Mouse (Mus musculus) cortical plate, adult 2 months (tissue): ENCODE results near the gene Eno1. TPM values are rescaled to one million over a fixed set of nuclear protein-coding genes. Genes with fewer than 3 reads are reported as not detected.
A peak's percentile ranks its signal among the peaks of the same experiment; 100 is the strongest.

Experiments
- H3K27ac ChIP-seq: fragments of 200-500 bp; 2 replicates; pipeline ENCODE4 v1.5.1; 2012; ENCODE audit warnings: low read length, control low read depth, inconsistent platforms; ENCODE audit not compliant: insufficient read depth
- H3K4me1 ChIP-seq: fragments of 200-500 bp; 2 replicates; pipeline ENCODE4 v1.6.1; 2011; ENCODE audit warnings: low read length; ENCODE audit not compliant: control insufficient read depth, insufficient read depth
- H3K4me3 ChIP-seq: fragments of 200-500 bp; 2 replicates; pipeline ENCODE4 v1.5.1; 2011; ENCODE audit warnings: mild to moderate bottlenecking, low read length, control low read depth; ENCODE audit not compliant: insufficient read depth
- CTCF ChIP-seq: fragments of 200-500 bp; IDR thresholded peaks from 2 replicates; pipeline ENCODE4 v1.5.1; 2011; ENCODE audit warnings: mild to moderate bottlenecking, control low read depth, low read length; ENCODE audit not compliant: insufficient read depth; ENCODE audit errors: extremely low read depth
- POLR2A ChIP-seq: fragments of 200-500 bp; IDR thresholded peaks from 2 replicates; pipeline ENCODE4 v1.6.1; 2011; ENCODE audit warnings: mild to moderate bottlenecking, low read length, control low read depth; ENCODE audit not compliant: insufficient read depth; ENCODE audit errors: extremely low read depth
- polyA plus RNA-seq: library from polyadenylated mRNA; depleted of rRNA; stranded (reverse); fragments of >200 nt; gene quantifications from 2 replicates; pipeline ENCODE4 v1.2.3, GENCODE M21; 2012

The Eno1 gene
- polyA plus RNA-seq, 1 experiment, result 906 TPM

GRCm38 (mm10) chr4:150226818-150227688 lies 9.5 kb upstream of the Eno1 start:
- TF ChIP-seq CTCF (no peak), POLR2A (no peak)
- no peak overlapping the region for H3K27ac ChIP-seq

GRCm38 (mm10) chr4:150228581-150229348 lies 7.8 kb upstream of the Eno1 start:
- no peak overlapping the region for H3K27ac ChIP-seq

More at GRCm38 (mm10) chr4:150226818-150227688, 9.5 kb upstream of the Eno1 start:
- peaks cover 8% of the 10 kb centered on the region for H3K4me1 ChIP-seq
- H3K4me3 ChIP-seq, result no peak overlapping the region

GRCm38 (mm10) chr4:150229747-150230390 lies 6.7 kb upstream of the Eno1 start:
- Histone ChIP-seq H3K27ac (no peak overlapping the region), H3K4me1 (peaks cover 13% of the 10 kb centered on the region), H3K4me3 (no peak overlapping the region)
- TF ChIP-seq POLR2A (no peak), CTCF (no peak)

More at GRCm38 (mm10) chr4:150228581-150229348, 7.8 kb upstream of the Eno1 start:
- Histone ChIP-seq H3K4me1 (peaks cover 8% of the 10 kb centered on the region), H3K4me3 (no peak overlapping the region)
- TF ChIP-seq CTCF, result no peak
- no peak for TF ChIP-seq POLR2A

GRCm38 (mm10) chr4:150230460-150231407 lies 5.8 kb upstream of the Eno1 start:
- H3K27ac ChIP-seq, result no peak overlapping the region; the same call in 1 of the 2 replicates
- TF ChIP-seq CTCF (no peak), POLR2A (no peak)
- H3K4me1 ChIP-seq, result peaks cover 13% of the 10 kb centered on the region
- no peak overlapping the region for H3K4me3 ChIP-seq

- H3K27ac ChIP-seq, result no peak overlapping the region
Observed at GRCm38 (mm10) chr4:150231871-150232270, 4.7 kb upstream of the Eno1 start.

GRCm38 (mm10) chr4:150234599-150235327 lies 1.8 kb upstream of the Eno1 start:
- TF ChIP-seq CTCF (no peak), POLR2A (no peak)

More at GRCm38 (mm10) chr4:150231871-150232270, 4.7 kb upstream of the Eno1 start:
- TF ChIP-seq POLR2A (no peak), CTCF (no peak)
- no peak overlapping the region for H3K4me3 ChIP-seq
- H3K4me1 ChIP-seq, result peaks cover 14% of the 10 kb centered on the region

GRCm38 (mm10) chr4:150235585-150235984 lies 936 bp upstream of the Eno1 start:
- Histone ChIP-seq H3K4me1 (peaks cover 15% of the 10 kb centered on the region), H3K27ac (no peak overlapping the region), H3K4me3 (no peak overlapping the region)
- TF ChIP-seq POLR2A (no peak), CTCF (no peak)

More at GRCm38 (mm10) chr4:150234599-150235327, 1.8 kb upstream of the Eno1 start:
- Histone ChIP-seq H3K27ac (peak overlapping the region; percentile 20; the same call in 1 of the 2 replicates), H3K4me3 (no peak overlapping the region), H3K4me1 (peaks cover 18% of the 10 kb centered on the region)

GRCm38 (mm10) chr4:150236031-150236430 lies 490 bp upstream of the Eno1 start:
- Histone ChIP-seq H3K4me3 (peak overlapping the region; percentile 88), H3K4me1 (peaks cover 12% of the 10 kb centered on the region), H3K27ac (peak overlapping the region; percentile 97)
- TF ChIP-seq POLR2A (no peak), CTCF (no peak)
